Mouse (Mus musculus) CH12.LX (cell line): ENCODE data around the gene Pmvk. TPM values are rescaled to one million over a fixed set of nuclear protein-coding genes. Genes with fewer than 3 reads are reported as not detected.

Experiments used
- DNase-seq: peaks from one replicate; pipeline ENCODE4 v3.0.0-alpha.2; 2013; ENCODE audit errors: extremely low read depth
- H3K27ac ChIP-seq: 2 replicates; pipeline ENCODE4 v1.5.1; 2012; ENCODE audit warnings: low read depth, mild to moderate bottlenecking, control low read depth, moderate library complexity; ENCODE audit not compliant: insufficient read depth
- H3K27me3 ChIP-seq: replicated peaks from 2 replicates; pipeline ENCODE3; 2012; ENCODE audit warnings: inconsistent platforms
- H3K36me3 ChIP-seq, 2 experiments: replicated peaks in 1 of 2; 2 replicates each; pipeline versions ENCODE3 to v1.6.1; 2012; ENCODE audit warnings: inconsistent platforms in 1 of 2, low read length in 1 of 2, mild to moderate bottlenecking in 1 of 2, mixed read lengths in 1 of 2, moderate library complexity in 1 of 2; ENCODE audit not compliant: control insufficient read depth in 1 of 2, insufficient read depth in 1 of 2
- H3K4me1 ChIP-seq, 2 experiments: 2 replicates each; pipeline ENCODE4 v1.6.1; 2012; ENCODE audit warnings: inconsistent platforms in 1 of 2, moderate library complexity in 1 of 2; ENCODE audit not compliant: insufficient read depth in 2 of 2, control insufficient read depth in 1 of 2
- H3K4me2 ChIP-seq: 2 replicates; pipeline ENCODE4 v1.6.1; 2012; ENCODE audit warnings: low read depth, mild to moderate bottlenecking, control low read depth; ENCODE audit not compliant: poor library complexity, insufficient read depth, severe bottlenecking
- H3K4me3 ChIP-seq, 3 experiments: fragments of 150-350 bp in 1 of 3; sonication (generic) in 1 of 3; replicated peaks in 1 of 3; 2 replicates each; pipeline versions ENCODE3 to v1.5.1; 2011 to 2012; ENCODE audit warnings: low read depth in 2 of 3, low read length in 2 of 3, mild to moderate bottlenecking in 2 of 3, moderate library complexity in 2 of 3, control low read depth in 1 of 3, improper control_type of control experiment in 1 of 3, inconsistent platforms in 1 of 3, mixed read lengths in 1 of 3; ENCODE audit not compliant: poor library complexity in 1 of 3
- H3K79me2 ChIP-seq: replicated peaks from 2 replicates; pipeline ENCODE4 v1.6.1; 2012; ENCODE audit warnings: mild to moderate bottlenecking, moderate library complexity; ENCODE audit not compliant: control insufficient read depth, poor library complexity, insufficient read depth, severe bottlenecking; ENCODE audit errors: extremely low read depth
- H3K9ac ChIP-seq: 2 replicates; pipeline ENCODE4 v1.6.1; 2012; ENCODE audit warnings: low read depth, mild to moderate bottlenecking, control low read depth, moderate library complexity; ENCODE audit not compliant: insufficient read depth
- H3K9me3 ChIP-seq: replicated peaks from 2 replicates; pipeline ENCODE3; 2012; ENCODE audit warnings: low read length, inconsistent platforms, mixed read lengths
- CHD2 ChIP-seq: IDR thresholded peaks from 2 replicates; pipeline ENCODE4 v1.6.1; 2011; ENCODE audit warnings: low read length, improper control_type of control experiment
- CTCF ChIP-seq, 2 experiments: IDR thresholded peaks in 1 of 2; conservative IDR thresholded peaks in 1 of 2; 2 replicates each; pipeline ENCODE4 v1.5.1; 2011 to 2012; ENCODE audit warnings: low read depth in 2 of 2, low read length in 2 of 2, improper control_type of control experiment in 1 of 2, inconsistent platforms in 1 of 2, mild to moderate bottlenecking in 1 of 2, moderate library complexity in 1 of 2
- E2F4 ChIP-seq: IDR thresholded peaks from 2 replicates; pipeline ENCODE4 v1.6.1; 2011; ENCODE audit warnings: low read depth, low read length, improper control_type of control experiment; ENCODE audit not compliant: insufficient replicate concordance
- ELF1 ChIP-seq: IDR thresholded peaks from 2 replicates; pipeline ENCODE4 v1.6.1; 2014; ENCODE audit warnings: low read depth, mild to moderate bottlenecking, inconsistent platforms, low read length, improper control_type of control experiment
- EP300 ChIP-seq: IDR thresholded peaks from 2 replicates; pipeline ENCODE4 v1.6.1; 2011; ENCODE audit warnings: low read length, improper control_type of control experiment
- ETS1 ChIP-seq: conservative IDR thresholded peaks from 2 replicates; pipeline ENCODE4 v1.6.1; 2012; ENCODE audit warnings: low read depth, mild to moderate bottlenecking, inconsistent platforms, low read length, improper control_type of control experiment, moderate library complexity
- HCFC1 ChIP-seq: IDR thresholded peaks from 2 replicates; pipeline ENCODE4 v1.6.1; 2012; ENCODE audit warnings: low read depth, mild to moderate bottlenecking, inconsistent platforms, low read length, improper control_type of control experiment
- IRF4 ChIP-seq: IDR thresholded peaks from 2 replicates; pipeline ENCODE4 v1.6.1; 2014; ENCODE audit warnings: low read depth, mild to moderate bottlenecking, inconsistent platforms, low read length, improper control_type of control experiment
- JUND ChIP-seq: conservative IDR thresholded peaks from 2 replicates; pipeline ENCODE4 v1.6.1; 2011; ENCODE audit warnings: low read depth, low read length, improper control_type of control experiment
- KAT2A ChIP-seq: IDR thresholded peaks from 2 replicates; pipeline ENCODE4 v1.6.1; 2012; ENCODE audit warnings: low read length, improper control_type of control experiment, inconsistent platforms; ENCODE audit not compliant: insufficient replicate concordance
- MAFK ChIP-seq: IDR thresholded peaks from 2 replicates; pipeline ENCODE4 v1.6.1; 2011; ENCODE audit warnings: low read length, improper control_type of control experiment; ENCODE audit not compliant: insufficient replicate concordance
- MAX ChIP-seq: IDR thresholded peaks from 2 replicates; pipeline ENCODE4 v1.6.1; 2011; ENCODE audit warnings: low read length, improper control_type of control experiment
- MYC ChIP-seq: IDR thresholded peaks from 2 replicates; pipeline ENCODE4 v1.6.1; 2011; ENCODE audit warnings: low read depth, mild to moderate bottlenecking, improper control_type of control experiment, low read length
- NRF1 ChIP-seq: IDR thresholded peaks from 2 replicates; pipeline ENCODE4 v1.6.1; 2014; ENCODE audit warnings: low read depth, mild to moderate bottlenecking, inconsistent platforms, low read length, improper control_type of control experiment, moderate library complexity
- POLR2A ChIP-seq: IDR thresholded peaks from 2 replicates; pipeline ENCODE4 v1.6.1; 2011; ENCODE audit warnings: low read depth, mild to moderate bottlenecking, improper control_type of control experiment, low read length
- POLR2AphosphoS2 ChIP-seq: IDR thresholded peaks from 2 replicates; pipeline ENCODE4 v1.6.1; 2011; ENCODE audit warnings: low read depth, low read length, improper control_type of control experiment
- SIN3A ChIP-seq: IDR thresholded peaks from 2 replicates; pipeline ENCODE4 v1.6.1; 2012; ENCODE audit warnings: low read length, improper control_type of control experiment, inconsistent platforms
- TBP ChIP-seq: conservative IDR thresholded peaks from 2 replicates; pipeline ENCODE4 v1.6.1; 2011; ENCODE audit warnings: low read depth, low read length, improper control_type of control experiment
- TCF12 ChIP-seq: IDR thresholded peaks from 2 replicates; pipeline ENCODE4 v1.6.1; 2014; ENCODE audit warnings: low read depth, mild to moderate bottlenecking, inconsistent platforms, low read length, improper control_type of control experiment
- USF1 ChIP-seq: IDR thresholded peaks from 2 replicates; pipeline ENCODE4 v1.6.1; 2014; ENCODE audit warnings: low read depth, mild to moderate bottlenecking, inconsistent platforms, low read length, improper control_type of control experiment
- ZC3H11A ChIP-seq: IDR thresholded peaks from 2 replicates; pipeline ENCODE4 v1.6.1; 2012; ENCODE audit warnings: low read depth, mild to moderate bottlenecking, inconsistent platforms, low read length, improper control_type of control experiment
- ZNF384 ChIP-seq: IDR thresholded peaks from 2 replicates; pipeline ENCODE4 v1.6.1; 2012; ENCODE audit warnings: low read depth, low read length, improper control_type of control experiment, inconsistent platforms
- dilution Hi-C: fragments of 300-500 bp; cut with MboI; formaldehyde crosslinking; loops from 2 replicates; pipeline ENCODE4 v1.14.3; 2020; ENCODE audit warnings: low sequenced_read_pairs; ENCODE audit not compliant: extremely low pct_unique_long_range_greater_than_20kb, extremely low pct_ligation_motif_present
- in situ Hi-C: fragments of 300-500 bp; cut with MboI; formaldehyde crosslinking; loops from 3 replicates; pipeline ENCODE4 v1.14.3; 2019; ENCODE audit warnings: low sequenced_read_pairs, low pct_ligation_motif_present, low pct_unique_long_range_greater_than_20kb, mixed read lengths
- polyA plus RNA-seq: library from polyadenylated mRNA; unstranded; fragments of >175 nt; gene quantifications from 2 replicates; pipeline ENCODE4 v1.2.1, GENCODE M21; 2012; ENCODE audit warnings: low read depth; ENCODE audit not compliant: insufficient read length
- total RNA-seq, 2 experiments: library from RNA; depleted of rRNA; stranded (reverse); fragments of 300-350 nt in 1 of 2; fragments of >200 nt in 1 of 2; gene quantifications; 2 replicates each; pipeline ENCODE4 v1.2.3; 2012 to 2014

The Pmvk gene
- total and polyA plus RNA-seq, 3 experiments = 42.0 to 69.3 (median 50.5) TPM

- TF ChIP-seq ZNF384 (no peak), ELF1 (no peak), IRF4 (no peak), MAX (peak; percentile 40; the same call in 1 of the 2 replicates), E2F4 (no peak), EP300 (no peak), KAT2A (no peak), HCFC1 (peak; percentile 38; the same call in 1 of the 2 replicates), USF1 (no peak), CHD2 (no peak), ZC3H11A (no peak), TBP (0 out of 2 replicates have a peak, but pooled peaks have one; percentile 52), NRF1 (0 out of 2 replicates have a peak, but pooled peaks have one; percentile 43), TCF12 (peak; percentile 48; the same call in 1 of the 2 replicates), POLR2A (peak; percentile 67), POLR2AphosphoS2 (no peak), ETS1 (no peak), CTCF (conservative IDR thresholded peaks at IDR 0.05 in 1 of 2, IDR thresholded peaks at IDR 0.05 in 1 of 2; ENCODE audit: low read depth in 2 of 2, low read length in 2 of 2) (no peak), JUND (no peak), MYC (no peak), SIN3A (peak; percentile 63; the same call in 1 of the 2 replicates)
Observed at GRCm38 (mm10) chr3:89458965-89459807, 4.8 kb downstream of the Pmvk start (continued).

- dilution Hi-C loops = no loop called here
- no peaks in the 10 kb centered on the region for H3K9me3 ChIP-seq
- H3K36me3 ChIP-seq = peaks cover 8 to 57% of the 10 kb centered on the region in 2 experiments
Observed at GRCm38 (mm10) chr3:89468268-89468667, 13.9 kb downstream of the Pmvk start.

More at GRCm38 (mm10) chr3:89468268-89468667, 13.9 kb downstream of the Pmvk start:
- no peak for DNase-seq
- in situ Hi-C loops = no loop called here
- no peak overlapping the region for H3K4me2 ChIP-seq
- H3K79me2 ChIP-seq = no peaks in the 10 kb centered on the region
- H3K9ac ChIP-seq = no peak overlapping the region
- TF ChIP-seq JUND = no peak
- TF ChIP-seq MAFK = no peak
- H3K27me3 ChIP-seq = no peaks in the 10 kb centered on the region
- no peak overlapping the region for H3K27ac ChIP-seq
- H3K4me3 ChIP-seq = no peak overlapping the region
- H3K4me1 ChIP-seq = peaks cover 0 to 13% of the 10 kb centered on the region in 2 experiments; a peak in 2 of 4 replicates
